Mouse (Mus musculus) heart, adult 2 months (tissue): ENCODE results near the gene Fgf22. TPM values are rescaled to one million over a fixed set of nuclear protein-coding genes. Genes with fewer than 3 reads are reported as not detected.

Experiments
- DNase-seq, 2 experiments: peaks; one replicate each; pipeline ENCODE4 v3.0.0; 2021
- H3K27ac ChIP-seq: fragments of 200-600 bp; 2 replicates; pipeline ENCODE4 v1.8.1; 2022
- H3K27me3 ChIP-seq: fragments of 200-500 bp; 2 replicates; pipeline ENCODE4 v1.6.1; 2012; ENCODE audit warnings: mild to moderate bottlenecking, low read length, inconsistent platforms, mixed read lengths; ENCODE audit not compliant: control insufficient read depth, insufficient read depth
- H3K36me3 ChIP-seq: fragments of 200-500 bp; 2 replicates; pipeline ENCODE4 v1.6.1; 2012; ENCODE audit warnings: low read length, inconsistent platforms; ENCODE audit not compliant: control insufficient read depth, insufficient read depth
- H3K4me1 ChIP-seq: fragments of 200-500 bp; 2 replicates; pipeline ENCODE4 v1.6.1; 2011; ENCODE audit warnings: low read length; ENCODE audit not compliant: control insufficient read depth, insufficient read depth
- H3K4me3 ChIP-seq: fragments of 200-600 bp; 2 replicates; pipeline ENCODE4 v1.8.1; 2022
- H3K79me2 ChIP-seq: fragments of 200-500 bp; replicated peaks from 2 replicates; pipeline ENCODE4 v1.6.1; 2012; ENCODE audit warnings: mild to moderate bottlenecking, inconsistent platforms, low read length, moderate library complexity, mixed read lengths; ENCODE audit not compliant: control insufficient read depth, insufficient read depth
- H3K9ac ChIP-seq: fragments of 200-500 bp; 2 replicates; pipeline ENCODE4 v1.6.1; 2012; ENCODE audit warnings: low read depth, mild to moderate bottlenecking, control low read depth, inconsistent platforms, low read length, mixed read lengths
- CTCF ChIP-seq: fragments of 200-600 bp; IDR thresholded peaks from 2 replicates; pipeline ENCODE4 v1.8.1; 2022; ENCODE audit warnings: antibody characterized with exemption, mild to moderate bottlenecking, moderate library complexity
- EP300 ChIP-seq: fragments of 200-500 bp; IDR thresholded peaks from 2 replicates; pipeline ENCODE4 v1.6.1; 2011; ENCODE audit warnings: low read depth, low read length, control low read depth; ENCODE audit not compliant: insufficient read depth
- POLR2A ChIP-seq: fragments of 200-500 bp; IDR thresholded peaks from 2 replicates; pipeline ENCODE4 v1.6.1; 2011; ENCODE audit warnings: mild to moderate bottlenecking, low read depth, low read length, control low read depth; ENCODE audit not compliant: insufficient read depth
- WGBS: fragments of 180-500 bp; shearing (Covaris S2); methylation state at CpG from one replicate; pipeline ENCODE4 v1.1.7; 2018; 5-methylcytosine and 5-hydroxymethylcytosine counted together
- intact Hi-C: fragments of 180-260 bp; cut with DNase I; formaldehyde crosslinking; loops from one replicate; pipeline ENCODE4 v1.15.1; 2025
- polyA plus RNA-seq: library from polyadenylated mRNA; depleted of rRNA; stranded (reverse); fragments of >200 nt; gene quantifications from 2 replicates; pipeline ENCODE4 v1.2.3, GENCODE M21; 2012
- total RNA-seq, 2 experiments: library from RNA; stranded (reverse); gene quantifications; 2 replicates each; pipeline ENCODE4 v1.2.3; 2021

Fgf22 gene
- total and polyA plus RNA-seq, 3 experiments, result not detected

DNA sequence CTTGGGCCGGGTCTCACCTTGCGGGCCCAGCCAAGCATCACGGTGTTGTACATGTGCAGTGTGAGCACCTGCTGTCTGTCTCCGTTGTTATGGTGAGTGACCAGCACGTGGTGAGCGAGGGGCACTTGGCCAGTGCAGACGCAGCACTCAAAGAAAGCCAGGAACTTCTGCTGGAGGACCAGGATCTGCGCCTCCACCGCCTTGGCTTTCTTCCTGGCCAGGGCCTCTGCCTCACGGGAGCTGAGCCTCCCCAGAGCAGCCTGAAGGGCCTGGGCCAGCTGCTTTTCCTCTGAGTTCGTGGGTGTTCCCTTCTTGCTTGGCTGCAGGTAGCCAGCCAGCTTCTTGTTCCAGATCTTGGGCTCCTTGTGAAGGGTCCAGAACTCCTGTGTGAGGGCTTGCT lies 11.7 kb upstream of the Fgf22 start:
- H3K79me2 ChIP-seq, result no peaks in the 10 kb centered on the region
- WGBS, result 86% methylated on average over 11 of the region's 11 CpGs

DNA sequence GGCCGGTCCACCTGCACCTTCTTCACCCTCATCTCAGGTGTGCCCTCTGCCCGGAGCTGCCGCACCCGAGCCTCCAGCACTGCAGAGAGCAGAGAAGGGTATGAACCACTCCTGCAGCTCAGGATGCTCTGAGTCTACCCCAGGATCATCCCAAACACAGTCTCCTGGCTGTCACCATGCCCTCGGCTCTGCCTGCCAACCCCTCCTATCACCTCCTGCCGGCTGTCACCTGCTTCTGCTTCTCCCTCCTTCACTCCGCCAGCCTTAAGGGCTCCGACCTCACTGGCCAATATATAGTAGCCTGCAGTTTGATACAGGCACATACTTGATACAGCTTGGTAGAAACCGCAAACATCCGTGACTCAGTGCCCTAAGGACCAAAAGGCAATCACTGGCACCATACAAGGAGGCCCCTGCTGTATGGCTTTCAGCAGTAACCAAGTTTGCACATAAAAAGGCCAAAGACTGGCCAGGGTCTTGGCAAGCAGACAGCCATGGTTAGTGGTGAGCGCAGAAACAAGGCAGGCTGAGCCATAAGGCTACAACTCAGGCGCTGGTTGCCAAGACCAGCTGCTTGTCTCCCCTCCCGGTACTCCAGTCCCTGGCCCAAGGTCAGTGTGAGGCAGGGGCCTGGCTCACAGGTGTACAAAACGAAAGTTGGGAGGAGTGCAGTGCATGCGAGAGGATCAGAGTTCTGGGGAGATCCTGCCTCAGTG lies 11.1 kb upstream of the Fgf22 start:
- H3K9ac ChIP-seq, result no peak overlapping the region
- TF ChIP-seq POLR2A (no peak), CTCF (no peak), EP300 (no peak)
- no peaks in the 10 kb centered on the region for H3K36me3 ChIP-seq
- WGBS, result 90% methylated on average over 15 of the region's 15 CpGs
- H3K4me1 ChIP-seq, result peaks cover 6% of the 10 kb centered on the region
- no peak for DNase-seq
- H3K27ac ChIP-seq, result no peak overlapping the region
- H3K4me3 ChIP-seq, result no peak overlapping the region
- H3K79me2 ChIP-seq, result no peaks in the 10 kb centered on the region
- no peaks in the 10 kb centered on the region for H3K27me3 ChIP-seq
- intact Hi-C loops, result no loop called here

More for the DNA sequence above, 11.7 kb upstream of the Fgf22 start:
- Histone ChIP-seq H3K27me3 (no peaks in the 10 kb centered on the region), H3K4me3 (no peak overlapping the region), H3K27ac (no peak overlapping the region), H3K9ac (no peak overlapping the region), H3K36me3 (no peaks in the 10 kb centered on the region), H3K4me1 (peaks cover 6% of the 10 kb centered on the region)
- intact Hi-C loops, result no loop called here
- TF ChIP-seq POLR2A, result no peak
- TF ChIP-seq EP300, result no peak
- TF ChIP-seq CTCF, result no peak
- DNase-seq, result no peak

DNA sequence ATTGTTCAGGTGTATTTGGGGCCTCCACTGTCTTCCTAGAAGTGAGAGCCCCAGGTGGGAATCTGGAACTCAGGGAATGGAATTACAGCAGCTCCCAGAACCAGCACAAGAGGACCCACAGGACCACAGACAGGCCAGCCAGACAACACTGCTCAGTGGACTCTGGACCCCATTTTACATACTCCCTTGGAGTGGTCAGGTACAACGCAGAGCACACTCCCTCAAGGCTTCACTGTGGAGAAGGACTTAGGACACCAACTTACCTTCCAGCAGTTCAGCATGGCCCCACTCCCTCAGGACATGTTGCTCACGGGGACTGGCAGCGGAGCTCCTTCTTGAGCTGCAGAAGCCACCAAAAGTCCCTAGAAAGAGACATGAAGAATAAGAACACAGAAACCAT lies 9.5 kb upstream of the Fgf22 start:
- Histone ChIP-seq H3K4me3 (peak overlapping the region; percentile 90; the same call in 1 of the 2 replicates), H3K27ac (no peak overlapping the region), H3K36me3 (no peaks in the 10 kb centered on the region), H3K79me2 (no peaks in the 10 kb centered on the region), H3K27me3 (no peaks in the 10 kb centered on the region), H3K9ac (no peak overlapping the region), H3K4me1 (peaks cover 6% of the 10 kb centered on the region)
- intact Hi-C loops, result no loop called here
- WGBS, result 97% methylated on average over 3 of the region's 3 CpGs
- DNase-seq, result no peak
- no peak for TF ChIP-seq EP300
- no peak for TF ChIP-seq POLR2A
- no peak for TF ChIP-seq CTCF

DNA sequence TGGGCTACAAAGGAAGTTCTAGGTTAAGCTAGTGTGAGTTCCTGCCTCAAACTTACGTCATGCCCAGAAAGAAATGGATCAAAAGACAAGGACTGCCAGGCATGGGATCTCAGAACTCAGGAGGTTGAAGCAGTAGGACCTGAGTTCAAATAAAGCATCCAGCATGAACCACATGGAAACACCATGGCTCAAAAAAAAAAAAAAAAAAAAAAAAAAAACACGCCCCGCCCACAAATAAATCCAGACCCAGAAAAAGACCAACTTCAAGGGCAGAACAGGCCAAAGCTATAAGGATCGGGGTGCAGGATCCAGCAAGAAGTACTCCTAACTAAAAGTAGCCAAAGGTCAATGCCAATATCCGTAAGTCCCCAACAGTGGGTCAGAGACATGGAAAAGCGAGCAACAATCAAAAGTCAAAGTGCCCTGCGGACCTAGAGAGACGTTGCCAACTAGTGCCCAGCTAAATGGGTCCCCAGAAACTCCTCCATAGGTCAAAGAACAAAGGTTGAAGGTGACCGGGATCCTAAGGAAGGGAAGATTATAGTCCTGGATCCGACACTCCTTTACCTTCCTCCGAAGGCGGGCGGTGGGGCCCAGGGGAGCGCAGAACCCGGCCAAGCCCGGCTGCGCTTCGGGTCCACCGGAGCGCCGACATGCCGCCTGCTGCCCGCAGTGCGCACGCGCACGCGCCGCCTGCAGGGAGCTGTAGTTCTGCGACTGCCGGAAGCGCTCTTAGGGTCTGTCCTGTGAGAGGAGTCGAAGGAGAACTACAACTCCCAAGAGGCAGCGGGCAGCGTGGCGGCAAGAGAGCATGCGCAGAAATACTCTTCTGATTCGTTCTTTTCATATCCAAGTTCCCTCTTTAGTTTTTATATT lies 8.7 kb upstream of the Fgf22 start, which contains the start of gene Polrmt:
Gene Polrmt (minus strand): TSS at position 684 of the 876 bp plus-strand sequence.
- intact Hi-C loops, result loop anchor here (2.0 kb wide), 1 partner anchor 21 kb away; the partner anchor contains the start of gene Rnf126
- TF ChIP-seq EP300 (no peak), POLR2A (peak; percentile 74), CTCF (peak; percentile 75)
- no peaks in the 10 kb centered on the region for H3K27me3 ChIP-seq
- H3K9ac ChIP-seq, result peak within 1 kb of the TSS; percentile 67
- H3K27ac ChIP-seq, result peak within 1 kb of the TSS; percentile 78
- WGBS, result under 1% methylated on average over 38 of the region's 38 CpGs
- peak; percentile 92 to 97 for DNase-seq
- H3K79me2 ChIP-seq, result no peaks in the 10 kb centered on the region
- H3K4me3 ChIP-seq, result peak within 1 kb of the TSS; percentile 90
- peaks cover 6% of the 10 kb centered on the region for H3K4me1 ChIP-seq
- H3K36me3 ChIP-seq, result no peaks in the 10 kb centered on the region

DNA sequence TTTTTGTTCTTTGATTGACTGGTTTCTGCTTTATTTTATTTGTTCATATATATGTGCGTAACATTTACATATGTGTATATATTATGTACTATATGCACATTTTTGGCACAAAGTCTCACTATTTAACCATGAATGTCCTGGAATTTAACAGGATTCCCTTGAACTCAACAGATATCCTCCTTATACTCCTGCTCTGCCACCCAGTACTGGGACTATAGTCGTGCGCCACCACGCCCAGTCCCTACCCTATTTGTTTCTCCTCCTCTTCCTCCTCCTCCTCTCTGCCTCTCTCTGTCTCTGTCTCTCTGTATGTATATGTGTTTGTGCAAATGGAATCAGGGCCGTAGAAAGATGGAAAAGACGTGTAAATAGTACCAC lies 8.1 kb upstream of the Fgf22 start:
- Histone ChIP-seq H3K9ac (0 out of 2 replicates have a peak overlapping the region, but pooled peaks have one; percentile 17), H3K79me2 (no peaks in the 10 kb centered on the region), H3K27me3 (no peaks in the 10 kb centered on the region), H3K27ac (peak overlapping the region; percentile 23; the same call in 1 of the 2 replicates), H3K36me3 (no peaks in the 10 kb centered on the region), H3K4me3 (peak overlapping the region; percentile 90), H3K4me1 (peaks cover 6% of the 10 kb centered on the region)
- whole genome bisulfite sequencing, result 21% methylated on average over 6 of the region's 6 CpGs
- intact Hi-C loops, result loop anchor here (2.0 kb wide), 1 partner anchor 20 kb away; the partner anchor contains the start of gene Rnf126
- DNase-seq, result no peak
- no peak for TF ChIP-seq CTCF
- no peak for TF ChIP-seq POLR2A
- TF ChIP-seq EP300, result no peak
